Mouse (Mus musculus): Measurements from ENCODE around the gene Omt2a. TPM values are rescaled to one million over a fixed set of nuclear protein-coding genes. Genes with fewer than 3 reads are reported as not detected.
"Not testable (repeated sequence)": the region's sequence is repeated elsewhere in the genome, so short reads cannot be mapped to it uniquely, and the experiment has no call there.

The Omt2a gene
- polyA plus RNA-seq, 1 experiment = 0.36 TPM

- WGBS = 90% methylated on average over 11 of the region's 11 CpGs
- DNase-seq = no peak
- H3K27me3 ChIP-seq (ENCODE audit: control insufficient read depth, insufficient read depth, low read length) = no peaks in the 10 kb centered on the region
- no peaks in the 10 kb centered on the region for H3K36me3 ChIP-seq (ENCODE audit: control insufficient read depth, insufficient read depth, low read length)
- TF ChIP-seq CTCF (IDR thresholded peaks at IDR 0.05; ENCODE audit: borderline replicate concordance, control insufficient read depth, extremely low read depth, insufficient read depth, low read length, poor library complexity) (no peak), POLR2A (IDR thresholded peaks at IDR 0.05; ENCODE audit: control insufficient read depth, extremely low read depth, insufficient read depth, low read length, poor library complexity) (no peak)
- no peaks in the 10 kb centered on the region for H3K4me1 ChIP-seq (replicated peaks; ENCODE audit: control insufficient read depth, insufficient read depth, low read length)
- no peak overlapping the region for H3K4me3 ChIP-seq (ENCODE audit: control insufficient read depth, insufficient read depth, low read length)
- H3K27ac ChIP-seq (ENCODE audit: control insufficient read depth, insufficient read depth, low read length) = no peak overlapping the region
Measured at GRCm38 (mm10) chr9:78354665-78355578, 40.3 kb upstream of the Omt2a start.

GRCm38 (mm10) chr9:78351504-78352220, 37.1 kb upstream of the Omt2a start:
- H3K27me3 ChIP-seq (ENCODE audit: control insufficient read depth, insufficient read depth, low read length) = no peaks in the 10 kb centered on the region
- 86% methylated on average over 6 of the region's 6 CpGs for WGBS
- no peak overlapping the region for H3K4me3 ChIP-seq (ENCODE audit: control insufficient read depth, insufficient read depth, low read length)
- DNase-seq = no peak
- no peak overlapping the region for H3K27ac ChIP-seq (ENCODE audit: control insufficient read depth, insufficient read depth, low read length)
- no peaks in the 10 kb centered on the region for H3K36me3 ChIP-seq (ENCODE audit: control insufficient read depth, insufficient read depth, low read length)
- no peaks in the 10 kb centered on the region for H3K4me1 ChIP-seq (replicated peaks; ENCODE audit: control insufficient read depth, insufficient read depth, low read length)
- TF ChIP-seq POLR2A (IDR thresholded peaks at IDR 0.05; ENCODE audit: control insufficient read depth, extremely low read depth, insufficient read depth, low read length, poor library complexity) (no peak), CTCF (IDR thresholded peaks at IDR 0.05; ENCODE audit: borderline replicate concordance, control insufficient read depth, extremely low read depth, insufficient read depth, low read length, poor library complexity) (no peak)

GRCm38 (mm10) chr9:78350007-78350406, 35.4 kb upstream of the Omt2a start:
- H3K36me3 ChIP-seq (ENCODE audit: control insufficient read depth, insufficient read depth, low read length); H3K27ac ChIP-seq (ENCODE audit: control insufficient read depth, insufficient read depth, low read length); H3K4me1 ChIP-seq (replicated peaks; ENCODE audit: control insufficient read depth, insufficient read depth, low read length); DNase-seq; H3K27me3 ChIP-seq (ENCODE audit: control insufficient read depth, insufficient read depth, low read length); H3K4me3 ChIP-seq (ENCODE audit: control insufficient read depth, insufficient read depth, low read length): not testable (repeated sequence)

- DNase-seq; H3K27me3 ChIP-seq (ENCODE audit: control insufficient read depth, insufficient read depth, low read length); H3K36me3 ChIP-seq (ENCODE audit: control insufficient read depth, insufficient read depth, low read length); H3K4me1 ChIP-seq (replicated peaks; ENCODE audit: control insufficient read depth, insufficient read depth, low read length); H3K27ac ChIP-seq (ENCODE audit: control insufficient read depth, insufficient read depth, low read length); H3K4me3 ChIP-seq (ENCODE audit: control insufficient read depth, insufficient read depth, low read length): not testable (repeated sequence)
- 75% methylated on average over 3 of the region's 3 CpGs for WGBS
Measured at GRCm38 (mm10) chr9:78349141-78349540, 34.5 kb upstream of the Omt2a start.

GRCm38 (mm10) chr9:78348206-78349004, 33.8 kb upstream of the Omt2a start:
- 78% methylated on average over 6 of the region's 6 CpGs for WGBS
- H3K27ac ChIP-seq (ENCODE audit: control insufficient read depth, insufficient read depth, low read length); H3K4me3 ChIP-seq (ENCODE audit: control insufficient read depth, insufficient read depth, low read length); H3K36me3 ChIP-seq (ENCODE audit: control insufficient read depth, insufficient read depth, low read length); H3K4me1 ChIP-seq (replicated peaks; ENCODE audit: control insufficient read depth, insufficient read depth, low read length); H3K27me3 ChIP-seq (ENCODE audit: control insufficient read depth, insufficient read depth, low read length); DNase-seq: not testable (repeated sequence)

- Histone ChIP-seq H3K27ac (ENCODE audit: control insufficient read depth, insufficient read depth, low read length) (no peak overlapping the region), H3K4me3 (ENCODE audit: control insufficient read depth, insufficient read depth, low read length) (no peak overlapping the region), H3K36me3 (ENCODE audit: control insufficient read depth, insufficient read depth, low read length) (no peaks in the 10 kb centered on the region), H3K4me1 (replicated peaks; ENCODE audit: control insufficient read depth, insufficient read depth, low read length) (no peaks in the 10 kb centered on the region), H3K27me3 (ENCODE audit: control insufficient read depth, insufficient read depth, low read length) (no peaks in the 10 kb centered on the region)
- no peak for TF ChIP-seq CTCF (IDR thresholded peaks at IDR 0.05; ENCODE audit: borderline replicate concordance, control insufficient read depth, extremely low read depth, insufficient read depth, low read length, poor library complexity)
- WGBS = 66% methylated on average over 3 of the region's 3 CpGs
- no peak for DNase-seq
Measured at GRCm38 (mm10) chr9:78347004-78347403, 32.4 kb upstream of the Omt2a start.

- 65% methylated on average over 4 of the region's 4 CpGs for WGBS
Measured at GRCm38 (mm10) chr9:78345235-78345634, 30.6 kb upstream of the Omt2a start.

GRCm38 (mm10) chr9:78343055-78343454, 28.5 kb upstream of the Omt2a start:
- H3K27me3 ChIP-seq (ENCODE audit: control insufficient read depth, insufficient read depth, low read length); H3K4me1 ChIP-seq (replicated peaks; ENCODE audit: control insufficient read depth, insufficient read depth, low read length); H3K27ac ChIP-seq (ENCODE audit: control insufficient read depth, insufficient read depth, low read length); H3K36me3 ChIP-seq (ENCODE audit: control insufficient read depth, insufficient read depth, low read length); H3K4me3 ChIP-seq (ENCODE audit: control insufficient read depth, insufficient read depth, low read length); DNase-seq: not testable (repeated sequence)
- WGBS = 87% methylated on average over 9 of the region's 9 CpGs

More at GRCm38 (mm10) chr9:78345235-78345634, 30.6 kb upstream of the Omt2a start:
- not testable (repeated sequence) for DNase-seq; H3K4me3 ChIP-seq (ENCODE audit: control insufficient read depth, insufficient read depth, low read length); H3K4me1 ChIP-seq (replicated peaks; ENCODE audit: control insufficient read depth, insufficient read depth, low read length); H3K27me3 ChIP-seq (ENCODE audit: control insufficient read depth, insufficient read depth, low read length); H3K27ac ChIP-seq (ENCODE audit: control insufficient read depth, insufficient read depth, low read length); H3K36me3 ChIP-seq (ENCODE audit: control insufficient read depth, insufficient read depth, low read length)

GRCm38 (mm10) chr9:78342494-78342893, 27.9 kb upstream of the Omt2a start:
- H3K4me3 ChIP-seq (ENCODE audit: control insufficient read depth, insufficient read depth, low read length); H3K27me3 ChIP-seq (ENCODE audit: control insufficient read depth, insufficient read depth, low read length); H3K4me1 ChIP-seq (replicated peaks; ENCODE audit: control insufficient read depth, insufficient read depth, low read length); DNase-seq; H3K27ac ChIP-seq (ENCODE audit: control insufficient read depth, insufficient read depth, low read length); H3K36me3 ChIP-seq (ENCODE audit: control insufficient read depth, insufficient read depth, low read length): not testable (repeated sequence)
- 93% methylated on average over 4 of the region's 4 CpGs for WGBS
